Mouse (Mus musculus): ENCODE data around the gene Lyl1.

GRCm38 (mm10) chr8:84668731-84669485 lies 32.3 kb upstream of the Lyl1 start:
- no peak for TF ChIP-seq CTCF (conservative IDR thresholded peaks at IDR 0.05; ENCODE audit: low read length)
- TF ChIP-seq NANOG (IDR thresholded peaks at IDR 0.05; ENCODE audit: borderline replicate concordance, low read length) = no peak
- no peak for TF ChIP-seq POU5F1 (IDR thresholded peaks at IDR 0.05; ENCODE audit: borderline replicate concordance, low read length)

All from E14TG2a.4 (cell line).